Mouse (Mus musculus): ENCODE measurements around the gene Trim25. TPM values are rescaled to one million over a fixed set of nuclear protein-coding genes. Genes with fewer than 3 reads are reported as not detected.

Gene Trim25
- total and polyA plus RNA-seq, 3 experiments = 6.1 to 41.2 (median 19.5) TPM

DNA sequence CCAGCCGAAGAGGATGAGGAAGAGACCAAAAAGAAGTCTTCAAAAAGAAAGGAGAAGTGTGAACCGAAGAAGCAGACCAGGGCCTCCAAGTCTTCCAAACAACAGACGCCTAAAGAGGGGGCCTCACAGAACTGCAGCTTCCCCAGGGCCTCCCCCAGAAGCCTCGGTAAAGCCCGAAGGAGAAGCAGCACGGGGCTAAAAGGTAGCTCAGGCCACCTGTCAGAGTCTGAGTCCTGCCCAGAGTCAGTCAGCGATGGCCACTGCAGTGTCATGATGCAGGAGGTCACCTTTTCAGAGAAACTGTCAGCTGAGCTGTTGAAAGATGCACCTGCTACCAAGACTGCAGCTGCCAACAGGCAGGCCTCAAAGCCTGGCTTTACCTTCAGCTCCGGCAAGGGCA, 17.8 kb upstream of the Trim25 start:
- in situ Hi-C loops (cut with MboI; ENCODE audit: low pct_ligation_motif_present, low pct_unique_long_range_greater_than_20kb, low sequenced_read_pairs) = loop anchor here (10.0 kb wide), 1 partner anchor 53 kb away; no protein-coding TSS in a partner anchor
- Histone ChIP-seq H3K9me3 (replicated peaks; ENCODE audit: low read length) (no peaks in the 10 kb centered on the region), H3K4me3 (replicated peaks in 1 of 3; ENCODE audit: low read depth in 2 of 3, low read length in 2 of 3, poor library complexity in 1 of 3) (peak overlapping the region in 1 of 3 experiments; percentile 7), H3K27ac (ENCODE audit: insufficient read depth, low read depth) (peak overlapping the region; percentile 65), H3K36me3 (replicated peaks in 1 of 2; ENCODE audit: control insufficient read depth in 1 of 2, insufficient read depth in 1 of 2, low read length in 1 of 2) (peaks cover 17 to 59% of the 10 kb centered on the region in 2 experiments), H3K27me3 (replicated peaks) (no peaks in the 10 kb centered on the region), H3K9ac (ENCODE audit: insufficient read depth, low read depth) (peak overlapping the region; percentile 20), H3K79me2 (replicated peaks; ENCODE audit: control insufficient read depth, extremely low read depth, insufficient read depth, poor library complexity, severe bottlenecking) (peaks cover 2% of the 10 kb centered on the region; the same call in 1 of the 2 replicates), H3K4me2 (ENCODE audit: insufficient read depth, low read depth, poor library complexity, severe bottlenecking) (peak overlapping the region; percentile 70), H3K4me1 (ENCODE audit: control insufficient read depth in 1 of 2, insufficient read depth in 2 of 2) (peaks cover 8 to 51% of the 10 kb centered on the region in 2 experiments)
- dilution Hi-C loops (cut with MboI; ENCODE audit: extremely low pct_ligation_motif_present, extremely low pct_unique_long_range_greater_than_20kb, low sequenced_read_pairs) = no loop called here
- peak; percentile 57 for DNase-seq (ENCODE audit: extremely low read depth)
- TF ChIP-seq MAFK (IDR thresholded peaks at IDR 0.05; ENCODE audit: insufficient replicate concordance, low read length) (no peak), SIN3A (IDR thresholded peaks at IDR 0.05; ENCODE audit: low read length) (peak; percentile 58), TBP (conservative IDR thresholded peaks at IDR 0.05; ENCODE audit: low read depth, low read length) (no peak), NRF1 (IDR thresholded peaks at IDR 0.05; ENCODE audit: low read depth, low read length) (0 out of 2 replicates have a peak, but pooled peaks have one; percentile 11), RCOR1 (conservative IDR thresholded peaks at IDR 0.05; ENCODE audit: low read depth, low read length) (peak; percentile 87; the same call in 1 of the 2 replicates), PAX5 (IDR thresholded peaks at IDR 0.05; ENCODE audit: low read length) (no peak), NELFE (IDR thresholded peaks at IDR 0.05; ENCODE audit: low read depth, low read length) (no peak), MXI1 (IDR thresholded peaks at IDR 0.05; ENCODE audit: low read depth, low read length) (peak; percentile 57; the same call in 1 of the 2 replicates), TCF12 (IDR thresholded peaks at IDR 0.05; ENCODE audit: low read depth, low read length) (peak; percentile 79), BHLHE40 (IDR thresholded peaks at IDR 0.05; ENCODE audit: low read depth, low read length) (peak; percentile 65), GABPA (IDR thresholded peaks at IDR 0.05; ENCODE audit: insufficient replicate concordance, low read depth, low read length) (no peak), SMC3 (IDR thresholded peaks at IDR 0.05; ENCODE audit: low read depth, low read length) (no peak), POLR2AphosphoS2 (IDR thresholded peaks at IDR 0.05; ENCODE audit: low read depth, low read length) (no peak), MEF2A (IDR thresholded peaks at IDR 0.05; ENCODE audit: borderline replicate concordance, low read depth, low read length) (peak; percentile 52; the same call in 1 of the 2 replicates), CHD1 (IDR thresholded peaks at IDR 0.05; ENCODE audit: low read depth, low read length) (no peak), MYC (IDR thresholded peaks at IDR 0.05; ENCODE audit: low read depth, low read length) (0 out of 2 replicates have a peak, but pooled peaks have one; percentile 42), MAX (IDR thresholded peaks at IDR 0.05; ENCODE audit: low read length) (0 out of 2 replicates have a peak, but pooled peaks have one; percentile 33), USF2 (conservative IDR thresholded peaks at IDR 0.05; ENCODE audit: low read depth, low read length) (no peak), POLR2A (IDR thresholded peaks at IDR 0.05; ENCODE audit: low read depth, low read length) (no peak), HCFC1 (IDR thresholded peaks at IDR 0.05; ENCODE audit: low read depth, low read length) (no peak), RAD21 (IDR thresholded peaks at IDR 0.05; ENCODE audit: low read depth, low read length) (no peak), EP300 (IDR thresholded peaks at IDR 0.05; ENCODE audit: low read length) (peak; percentile 70), MAZ (IDR thresholded peaks at IDR 0.05; ENCODE audit: low read depth, low read length) (peak; percentile 51; the same call in 1 of the 2 replicates), USF1 (IDR thresholded peaks at IDR 0.05; ENCODE audit: low read depth, low read length) (no peak), ZNF384 (IDR thresholded peaks at IDR 0.05; ENCODE audit: low read depth, low read length) (no peak), ZMIZ1 (IDR thresholded peaks at IDR 0.05; ENCODE audit: low read depth, low read length) (no peak), E2F4 (IDR thresholded peaks at IDR 0.05; ENCODE audit: insufficient replicate concordance, low read depth, low read length) (no peak), CTCF (conservative IDR thresholded peaks at IDR 0.05 in 1 of 2, IDR thresholded peaks at IDR 0.05 in 1 of 2; ENCODE audit: low read depth in 2 of 2, low read length in 2 of 2) (no peak), ELF1 (IDR thresholded peaks at IDR 0.05; ENCODE audit: low read depth, low read length) (no peak; the same call in 1 of the 2 replicates), IRF4 (IDR thresholded peaks at IDR 0.05; ENCODE audit: low read depth, low read length) (peak; percentile 75), CHD2 (IDR thresholded peaks at IDR 0.05; ENCODE audit: low read length) (0 out of 2 replicates have a peak, but pooled peaks have one; percentile 26), JUN (IDR thresholded peaks at IDR 0.05; ENCODE audit: insufficient read depth, low read depth, low read length) (no peak), UBTF (IDR thresholded peaks at IDR 0.05; ENCODE audit: low read depth, low read length) (peak; percentile 93), ZKSCAN1 (IDR thresholded peaks at IDR 0.05; ENCODE audit: borderline replicate concordance, low read depth, low read length) (no peak), KAT2A (IDR thresholded peaks at IDR 0.05; ENCODE audit: insufficient replicate concordance, low read length) (no peak), JUND (conservative IDR thresholded peaks at IDR 0.05; ENCODE audit: low read depth, low read length) (no peak), ZC3H11A (IDR thresholded peaks at IDR 0.05; ENCODE audit: low read depth, low read length) (no peak), ETS1 (conservative IDR thresholded peaks at IDR 0.05; ENCODE audit: low read depth, low read length) (peak; percentile 49)
